8 mouse cellular contexts compared by ENCODE assay signal in the genomic region with DNA sequence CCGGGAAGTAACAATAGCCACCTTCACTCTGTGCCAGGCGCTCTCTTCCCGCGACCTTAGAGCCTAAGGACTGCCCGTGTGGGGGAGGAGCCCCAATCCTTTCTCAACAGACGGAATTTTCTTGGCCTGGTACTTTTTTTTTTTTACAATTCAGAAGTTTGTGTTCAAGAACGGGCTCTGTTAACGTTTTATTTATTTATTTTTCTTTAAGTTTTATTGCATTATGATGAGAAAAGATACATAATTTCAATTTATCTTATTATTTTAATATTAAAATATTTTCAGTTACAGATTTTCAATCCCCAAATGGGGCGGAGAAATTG. TPM values are rescaled to one million over a fixed set of nuclear protein-coding genes. Genes with fewer than 3 reads are reported as not detected.
DNase-seq lines count a peak whose midpoint lies in the region; ATAC-seq and TF ChIP-seq lines count a peak whose summit lies in the region.

Hpdl (minus strand) TSS at position 14 of the 323 bp plus-strand sequence.

- peak within 1 kb of the TSS; percentile 56 for H3K4me3 ChIP-seq in heart, embryonic 12.5 days
- peak within 1 kb of the TSS in 2 of 3 experiments; percentile 23 to 39 for H3K4me3 ChIP-seq in CH12.LX (replicated peaks in 1 of 3; ENCODE audit: low read depth in 2 of 3, low read length in 2 of 3, poor library complexity in 1 of 3)
- H3K4me3 ChIP-seq in forebrain, embryonic 14.5 days (ENCODE audit: low read depth, low read length), result peak within 1 kb of the TSS; percentile 37
- peak within 1 kb of the TSS; percentile 46 to 72 for H3K4me3 ChIP-seq in liver, embryonic 14.5 days (ENCODE audit: insufficient read depth in 1 of 2, low read depth in 2 of 2, low read length in 2 of 2)

- peaks cover 17% of the 10 kb centered on the region for H3K4me1 ChIP-seq in heart, embryonic 12.5 days (replicated peaks)
- peaks cover 4 to 18% of the 10 kb centered on the region in 2 experiments for H3K4me1 ChIP-seq in CH12.LX (ENCODE audit: control insufficient read depth in 1 of 2, insufficient read depth in 2 of 2)
- H3K4me1 ChIP-seq in forebrain, embryonic 14.5 days (ENCODE audit: control insufficient read depth, insufficient read depth, low read length), result peaks cover 20% of the 10 kb centered on the region
- H3K4me1 ChIP-seq in liver, embryonic 14.5 days (replicated peaks; ENCODE audit: control insufficient read depth in 2 of 2, insufficient read depth in 2 of 2, low read length in 1 of 2), result peaks cover 3 to 10% of the 10 kb centered on the region in 2 experiments; a peak in 3 of 4 replicates

- peak within 1 kb of the TSS; percentile 68 for H3K9ac ChIP-seq in heart, embryonic 12.5 days
- no peak within 1 kb of the TSS for H3K9ac ChIP-seq in CH12.LX (ENCODE audit: insufficient read depth, low read depth)
- H3K9ac ChIP-seq in forebrain, embryonic 14.5 days (ENCODE audit: low read length), result peak within 1 kb of the TSS; percentile 58
- peak within 1 kb of the TSS; percentile 47 for H3K9ac ChIP-seq in liver, embryonic 14.5 days (replicated peaks)

- H3K9me3 ChIP-seq in heart, embryonic 12.5 days (replicated peaks), result no peaks in the 10 kb centered on the region
- no peaks in the 10 kb centered on the region for H3K9me3 ChIP-seq in CH12.LX (replicated peaks; ENCODE audit: low read length)
- H3K9me3 ChIP-seq in forebrain, embryonic 14.5 days (replicated peaks; ENCODE audit: control insufficient read depth, low read length), result no peaks in the 10 kb centered on the region
- H3K9me3 ChIP-seq in liver, embryonic 14.5 days (ENCODE audit: control insufficient read depth, low read length), result no peaks in the 10 kb centered on the region

- no peak for DNase-seq in heart, postnatal 14 days
- DNase-seq in CH12.LX (ENCODE audit: extremely low read depth), result no peak
- DNase-seq in forebrain, embryonic 14.5 days (ENCODE audit: low spot score), result no peak
- no peak for DNase-seq in liver, embryonic 14.5 days (ENCODE audit: low read depth in 3 of 3, low spot score in 3 of 3)
- no peak for DNase-seq in adrenal gland, postnatal 36 days
- no peak for DNase-seq in testis, postnatal 10 days (ENCODE audit: low spot score)
- DNase-seq in gastrocnemius, adult 18-20 months (ENCODE audit: low spot score), result no peak

- H3K27me3 ChIP-seq in heart, embryonic 12.5 days (replicated peaks), result peaks cover 21% of the 10 kb centered on the region
- no peaks in the 10 kb centered on the region for H3K27me3 ChIP-seq in CH12.LX (replicated peaks)
- peaks cover 10% of the 10 kb centered on the region for H3K27me3 ChIP-seq in forebrain, embryonic 14.5 days (replicated peaks; ENCODE audit: control insufficient read depth, insufficient read depth, low read length)
- H3K27me3 ChIP-seq in liver, embryonic 14.5 days (ENCODE audit: control insufficient read depth, insufficient read depth, low read length), result peaks cover 9% of the 10 kb centered on the region

- no peak for TF ChIP-seq EP300 in CH12.LX (IDR thresholded peaks at IDR 0.05; ENCODE audit: low read length)
- TF ChIP-seq EP300 in liver, embryonic 14.5 days (IDR thresholded peaks at IDR 0.05; ENCODE audit: low read depth), result no peak

- dilution Hi-C loops in CH12.LX (cut with MboI; ENCODE audit: extremely low pct_ligation_motif_present, extremely low pct_unique_long_range_greater_than_20kb, low sequenced_read_pairs), result no loop called here

- no peak for TF ChIP-seq CTCF in CH12.LX (conservative IDR thresholded peaks at IDR 0.05 in 1 of 2, IDR thresholded peaks at IDR 0.05 in 1 of 2; ENCODE audit: low read depth in 2 of 2, low read length in 2 of 2)
- TF ChIP-seq CTCF in liver, embryonic 14.5 days (IDR thresholded peaks at IDR 0.05; ENCODE audit: low read depth), result no peak

- ATAC-seq in heart, embryonic 12.5 days (ENCODE audit: insufficient number of reproducible peaks, low FRiP score), result no peak; the same call in 1 of the 2 replicates
- ATAC-seq in forebrain, embryonic 14.5 days, result peak; percentile 22; the same call in 1 of the 2 replicates
- ATAC-seq in liver, embryonic 14.5 days (ENCODE audit: insufficient read depth), result peak; percentile 39; the same call in 1 of the 2 replicates

- TF ChIP-seq POLR2A in CH12.LX (IDR thresholded peaks at IDR 0.05; ENCODE audit: low read depth, low read length), result no peak

- no peak for TF ChIP-seq RAD21 in CH12.LX (IDR thresholded peaks at IDR 0.05; ENCODE audit: low read depth, low read length)

- no peak within 1 kb of the TSS for H3K27ac ChIP-seq in heart, embryonic 12.5 days (ENCODE audit: poor library complexity, severe bottlenecking)
- H3K27ac ChIP-seq in CH12.LX (ENCODE audit: insufficient read depth, low read depth), result no peak within 1 kb of the TSS
- no peak within 1 kb of the TSS for H3K27ac ChIP-seq in forebrain, embryonic 14.5 days (ENCODE audit: low read depth, low read length)
- no peak within 1 kb of the TSS for H3K27ac ChIP-seq in liver, embryonic 14.5 days

- peak within 1 kb of the TSS; percentile 95 for H3K4me2 ChIP-seq in heart, embryonic 12.5 days
- H3K4me2 ChIP-seq in CH12.LX (ENCODE audit: insufficient read depth, low read depth, poor library complexity, severe bottlenecking), result peak within 1 kb of the TSS; percentile 8; the same call in 1 of the 2 replicates
- peak within 1 kb of the TSS; percentile 75 for H3K4me2 ChIP-seq in forebrain, embryonic 14.5 days (ENCODE audit: low read length)
- H3K4me2 ChIP-seq in liver, embryonic 14.5 days (ENCODE audit: low read depth), result peak within 1 kb of the TSS; percentile 76

- 11% methylated on average over 9 of the region's 9 CpGs for WGBS in heart, embryonic 12.5 days
- WGBS in forebrain, embryonic 14.5 days, result 14% methylated on average over 9 of the region's 9 CpGs
- WGBS in liver, embryonic 14.5 days (ENCODE audit: insufficient replicate concordance), result 9% methylated on average over 9 of the region's 9 CpGs

- in situ Hi-C loops in CH12.LX (cut with MboI; ENCODE audit: low pct_ligation_motif_present, low pct_unique_long_range_greater_than_20kb, low sequenced_read_pairs), result loop anchor here (5.0 to 25.0 kb wide), 3 partner anchors 171 to 659 kb away; partner anchors contain the start of genes 1700042G07Rik, Gm49337, Lurap1 and Tspan1

- no peaks in the 10 kb centered on the region for H3K79me2 ChIP-seq in CH12.LX (replicated peaks; ENCODE audit: control insufficient read depth, extremely low read depth, insufficient read depth, poor library complexity, severe bottlenecking)

- H3K36me3 ChIP-seq in heart, embryonic 12.5 days, result peaks cover 14% of the 10 kb centered on the region
- H3K36me3 ChIP-seq in CH12.LX (replicated peaks in 1 of 2; ENCODE audit: control insufficient read depth in 1 of 2, insufficient read depth in 1 of 2, low read length in 1 of 2), result peaks cover 13 to 39% of the 10 kb centered on the region in 2 experiments
- peaks cover 3% of the 10 kb centered on the region; the same call in 1 of the 2 replicates for H3K36me3 ChIP-seq in forebrain, embryonic 14.5 days (ENCODE audit: control insufficient read depth, insufficient read depth, low read length)
- no peaks in the 10 kb centered on the region for H3K36me3 ChIP-seq in liver, embryonic 14.5 days (replicated peaks; ENCODE audit: control insufficient read depth, insufficient read depth, low read depth)

- intact Hi-C loops in heart, postnatal 14 days (cut with DNase I), result no loop called here

TF ChIP-seq in CH12.LX, 34 proteins besides CTCF, POLR2A, EP300 and RAD21:
- TF ChIP-seq MAZ (IDR thresholded peaks at IDR 0.05; ENCODE audit: low read depth, low read length) (no peak), SIN3A (IDR thresholded peaks at IDR 0.05; ENCODE audit: low read length) (no peak), MEF2A (IDR thresholded peaks at IDR 0.05; ENCODE audit: borderline replicate concordance, low read depth, low read length) (no peak), MXI1 (IDR thresholded peaks at IDR 0.05; ENCODE audit: low read depth, low read length) (no peak), NELFE (IDR thresholded peaks at IDR 0.05; ENCODE audit: low read depth, low read length) (no peak), ZNF384 (IDR thresholded peaks at IDR 0.05; ENCODE audit: low read depth, low read length) (peak; percentile 30), POLR2AphosphoS2 (IDR thresholded peaks at IDR 0.05; ENCODE audit: low read depth, low read length) (no peak), SMC3 (IDR thresholded peaks at IDR 0.05; ENCODE audit: low read depth, low read length) (no peak)

RNA-seq across cellular contexts. Expression of gene Hpdl, which starts in this region (rescaled TPM):
- polyA plus RNA-seq in heart, embryonic 12.5 days (2016; fragmentation: Nextera tagmentation; extraction: Ambion mirVana), result 0.66 and 0.74 TPM in 2 replicates
- 1 to 10 TPM; 3.2 to 3.6 TPM for total RNA-seq in heart, postnatal 14 days (2021)
- total RNA-seq in CH12.LX (2012; rRNA removed) (1.2 and 1.6 TPM in 2 replicates), CH12.LX (2014; rRNA removed) (0.20 and 0.31 TPM in 2 replicates)
- 0.59 and 0.67 TPM in 2 replicates for polyA plus RNA-seq in CH12.LX (2012; ENCODE audit: insufficient read length, low read depth)
- polyA plus RNA-seq in forebrain, embryonic 14.5 days (2014; fragmentation: Nextera tagmentation; extraction: Ambion mirVana), result 0.77 and 0.78 TPM in 2 replicates
- 0.15 and 0.19 TPM in 2 replicates for polyA plus RNA-seq in liver, embryonic 14.5 days (2012; rRNA removed)
- 0.13 and 0.19 TPM in 2 replicates for polyA plus RNA-seq in liver, embryonic 14.5 days (2014; fragmentation: Nextera tagmentation; extraction: Ambion mirVana)
- 1 to 10 TPM; 1.9 to 2.6 TPM for total RNA-seq in adrenal gland, postnatal 36 days (2021)
- 1 to 10 TPM; 1.1 to 1.6 TPM for total RNA-seq in gastrocnemius, adult 18-20 months (2021)

Comparison
In these comparisons a context has a peak if more than half of its experiments do, and no peak if none do; other contexts are left out.
1. Peak in ATAC-seq, H3K4me3 ChIP-seq, H3K9ac ChIP-seq and H3K4me2 ChIP-seq in forebrain, embryonic 14.5 days; RNA of the gene not detected or under 1 TPM.
2. Peak in ATAC-seq, H3K4me3 ChIP-seq, H3K9ac ChIP-seq and H3K4me2 ChIP-seq in liver, embryonic 14.5 days; RNA of the gene not detected or under 1 TPM.
3. H3K4me2 ChIP-seq: peak in every context shown above with its lines; median percentile 95 in heart, embryonic 12.5 days; 76 in liver, embryonic 14.5 days; 75 in forebrain, embryonic 14.5 days; 8 in CH12.LX.